Mouse (Mus musculus) adrenal gland, postnatal 10 days (tissue): ENCODE measurements around the gene Gm20695. TPM values are rescaled to one million over a fixed set of nuclear protein-coding genes. Genes with fewer than 3 reads are reported as not detected.

Source experiments
- DNase-seq: peaks from one replicate; pipeline ENCODE4 v3.0.0; 2021; ENCODE audit warnings: mixed read lengths
- microRNA-seq: library from miRNA; unstranded; fragments of <30 nt; microRNA quantifications from one replicate; pipeline ENCODE4 v1.2.0, GENCODE M21; 2021
- total RNA-seq, 2 experiments: library from RNA; stranded (reverse); gene quantifications; 2 replicates each; pipeline ENCODE4 v1.2.3; 2021

Gene Gm20695
- total RNA-seq, 2 experiments from 2014 or later = 1.1 to 1.2 TPM

DNA sequence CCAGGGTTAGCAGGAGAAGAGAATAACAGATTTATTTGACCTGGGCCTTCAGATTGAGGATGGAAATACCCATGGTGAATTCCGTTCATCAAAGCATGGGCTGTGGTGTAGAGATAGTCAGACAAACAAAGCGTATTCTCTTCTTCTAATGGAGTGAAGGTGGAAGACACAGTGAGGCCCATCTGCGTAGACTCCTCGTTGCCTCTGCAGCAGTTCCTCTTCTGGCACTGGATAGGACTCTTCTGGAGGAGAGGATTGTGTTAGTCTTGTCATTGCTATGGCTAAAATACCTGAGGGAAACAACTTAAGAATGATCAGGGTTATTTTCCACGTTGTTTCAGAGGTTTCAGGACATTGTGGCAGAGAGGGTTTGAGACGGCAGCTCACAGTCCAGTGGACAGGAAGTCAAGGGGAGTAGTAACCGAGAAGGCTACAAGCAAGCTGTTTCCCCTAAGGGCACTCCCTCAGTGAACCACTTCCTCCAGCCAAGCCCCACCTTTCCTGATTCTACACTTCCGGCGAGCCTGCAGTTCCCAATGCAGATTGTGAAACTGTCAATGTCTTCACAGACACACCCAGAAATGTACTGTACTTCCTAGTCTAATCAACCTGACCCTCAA, 10.8 kb downstream of the Gm20695 start:
- DNase-seq = peak; percentile 35

DNA sequence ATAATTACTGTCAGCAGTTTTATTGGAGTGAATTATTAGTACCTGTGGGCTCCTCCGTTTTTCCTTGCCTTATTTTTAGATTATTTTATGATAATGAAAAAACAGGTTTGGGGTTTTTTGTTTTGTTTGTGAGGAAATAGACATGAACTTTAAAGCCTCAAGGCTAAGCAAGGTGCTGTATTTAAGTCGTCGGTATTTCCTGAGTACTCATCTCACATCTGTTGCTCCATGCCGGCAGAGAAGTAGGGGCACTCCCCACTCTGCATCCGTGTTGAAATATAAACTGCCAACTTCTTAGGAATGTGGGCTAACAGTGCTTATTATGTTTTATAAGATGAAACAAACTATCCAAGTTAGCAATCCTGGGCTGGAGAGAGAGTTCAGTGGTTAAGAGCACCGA, 11.6 kb downstream of the Gm20695 start:
- no peak for DNase-seq

DNA sequence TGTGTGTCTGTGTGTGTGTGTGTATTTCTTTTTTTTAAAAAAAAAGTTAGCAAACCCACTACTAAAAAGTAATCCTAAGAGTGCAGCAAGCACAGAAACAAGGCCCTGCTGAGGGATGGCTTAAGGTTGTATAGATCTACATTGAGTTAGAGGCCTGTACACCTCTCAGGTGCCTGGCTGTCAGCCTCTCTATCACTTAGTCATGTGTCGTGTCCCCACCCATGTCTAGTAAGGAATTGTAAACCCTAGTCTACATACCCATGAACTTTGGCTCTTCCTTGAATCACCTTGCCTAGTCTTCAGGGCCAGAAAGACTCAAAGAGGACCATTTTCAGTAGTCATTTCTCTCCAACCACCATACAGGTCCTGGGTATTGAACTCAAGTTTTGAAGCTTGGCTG, 12.1 kb downstream of the Gm20695 start:
- no peak for DNase-seq

DNA sequence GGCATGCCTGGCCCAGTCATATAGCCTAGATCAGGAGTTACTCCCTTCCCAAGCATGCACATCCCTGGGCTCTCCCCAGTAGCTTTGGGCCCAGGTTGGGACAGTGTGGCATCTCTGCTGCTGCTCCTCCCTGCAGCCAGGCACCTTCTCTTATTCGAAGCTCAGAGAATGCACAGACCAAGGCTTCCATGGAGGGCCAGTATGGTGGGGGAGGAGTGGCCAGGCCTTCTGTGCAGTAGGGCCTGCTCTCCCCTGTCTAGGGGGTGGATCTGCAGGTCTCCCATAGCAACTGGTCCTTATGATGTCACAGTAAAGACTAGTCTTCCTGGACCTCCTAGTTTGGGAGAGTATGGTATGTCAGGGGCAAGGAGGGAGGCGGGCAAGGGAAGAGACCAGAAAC, 23.0 kb downstream of the Gm20695 start:
- peak; percentile 7 for DNase-seq

DNA sequence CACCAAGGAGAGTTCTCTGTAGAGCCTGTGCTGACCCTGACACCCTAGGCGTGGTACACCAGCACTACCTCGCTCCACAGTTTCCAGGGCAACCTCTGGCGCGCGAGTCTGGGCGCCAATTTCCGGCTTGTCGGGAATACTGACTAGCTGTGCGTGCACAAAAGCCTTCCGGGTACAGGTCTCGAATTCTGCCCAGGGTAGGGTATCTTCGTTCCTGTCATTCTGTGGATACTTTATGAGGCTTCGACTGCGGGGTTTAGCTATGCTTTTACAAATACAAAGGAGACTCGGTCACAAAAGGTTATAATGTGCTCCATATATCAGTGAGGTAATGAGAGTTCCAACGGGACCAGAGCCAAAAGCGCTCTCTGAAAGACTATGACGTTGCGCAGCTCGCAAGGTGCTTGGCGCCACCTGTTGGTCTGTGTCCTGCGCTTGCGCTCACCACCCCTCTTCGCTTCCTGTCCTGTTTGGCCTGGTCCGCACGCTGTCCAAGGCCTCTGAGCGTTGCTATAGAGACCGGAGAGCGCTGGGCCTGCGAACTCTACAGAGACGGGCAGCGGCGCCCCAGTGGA, 24.2 kb downstream of the Gm20695 start, which contains the start of the genes 1700037C18Rik and Cluap1:
Gene 1700037C18Rik (minus strand): TSS at position 153 of the 575 bp plus-strand sequence.
Gene Cluap1 (plus strand): TSS at position 265 of the 575 bp plus-strand sequence.
- peak; percentile 94 for DNase-seq

DNA sequence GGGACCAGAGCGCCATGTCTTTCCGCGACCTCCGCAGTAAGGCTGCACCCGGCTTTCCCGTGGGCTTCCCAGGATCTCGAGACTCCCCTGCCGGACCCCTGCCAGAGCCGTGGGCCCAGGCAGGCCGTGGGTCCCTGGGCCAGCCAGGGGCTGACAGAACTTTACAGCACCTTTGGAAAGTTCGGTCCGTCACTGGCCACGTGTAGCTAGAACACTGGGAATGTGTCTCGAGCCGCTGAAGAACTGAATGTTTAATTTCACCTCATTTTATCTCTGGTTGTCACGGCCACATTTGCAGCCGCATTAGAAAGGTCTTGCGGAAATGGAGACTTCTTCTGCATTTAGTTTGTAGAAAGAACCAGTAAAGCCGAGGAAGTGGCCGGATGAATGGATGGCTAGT, 24.7 kb downstream of the Gm20695 start:
- DNase-seq = no peak

DNA sequence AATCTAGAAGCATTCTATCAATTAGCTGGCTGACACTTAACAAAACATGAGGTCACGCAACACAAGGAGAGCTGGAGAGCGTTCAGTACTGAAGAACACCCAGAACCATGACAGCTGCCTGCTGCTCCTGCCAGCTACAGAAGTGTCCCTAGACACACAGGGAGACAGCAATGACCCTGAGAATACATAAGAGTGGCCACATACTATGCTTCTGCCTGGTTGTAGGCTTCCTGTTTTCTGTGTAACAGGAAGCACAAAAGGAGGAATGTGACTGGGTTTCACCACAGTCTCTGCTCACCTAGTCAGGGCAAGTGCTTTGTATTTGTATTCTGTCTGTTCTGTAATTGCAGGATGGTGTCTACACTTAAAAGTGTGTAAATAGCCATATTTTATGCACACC, 36.3 kb downstream of the Gm20695 start:
- DNase-seq = no peak

DNA sequence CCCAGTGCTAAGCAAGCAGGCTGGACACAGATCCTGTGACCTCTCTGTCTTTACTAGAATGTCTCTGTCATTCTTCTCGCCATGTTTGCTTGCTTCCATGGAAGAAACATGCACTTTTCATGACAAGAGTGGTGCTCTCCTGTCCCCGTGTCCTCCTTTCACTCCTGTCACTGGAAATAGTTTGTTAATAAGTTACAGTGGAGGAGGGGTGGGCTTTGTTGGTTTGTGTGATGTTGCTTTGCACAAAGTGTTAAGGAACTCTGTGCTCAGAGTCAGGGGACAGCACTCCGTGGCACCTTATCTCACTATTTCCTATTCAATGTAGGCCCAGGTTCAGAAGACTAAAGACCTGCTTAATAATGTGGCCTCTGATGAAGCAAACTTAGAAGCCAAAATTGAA, 39.1 kb downstream of the Gm20695 start:
- DNase-seq = no peak

DNA sequence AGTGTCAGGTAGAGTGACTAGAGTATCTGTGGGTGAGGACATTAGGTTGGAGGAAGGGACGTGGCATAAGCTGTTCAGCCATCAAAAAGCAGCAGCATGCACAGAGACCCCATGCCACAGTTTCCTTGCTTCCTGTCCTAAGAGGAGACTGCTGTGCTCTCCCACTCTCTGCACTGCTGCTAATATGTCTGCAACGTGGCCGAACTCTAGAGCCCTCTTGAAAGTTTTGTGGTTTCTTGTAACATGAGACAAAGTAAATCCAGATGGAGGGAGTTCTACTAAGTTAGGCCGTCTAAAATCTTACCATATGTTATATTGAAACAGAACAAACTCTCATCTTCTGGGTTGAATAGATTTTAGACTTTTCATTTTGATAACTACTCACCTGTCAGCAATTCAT, 39.5 kb downstream of the Gm20695 start:
- DNase-seq = no peak

DNA sequence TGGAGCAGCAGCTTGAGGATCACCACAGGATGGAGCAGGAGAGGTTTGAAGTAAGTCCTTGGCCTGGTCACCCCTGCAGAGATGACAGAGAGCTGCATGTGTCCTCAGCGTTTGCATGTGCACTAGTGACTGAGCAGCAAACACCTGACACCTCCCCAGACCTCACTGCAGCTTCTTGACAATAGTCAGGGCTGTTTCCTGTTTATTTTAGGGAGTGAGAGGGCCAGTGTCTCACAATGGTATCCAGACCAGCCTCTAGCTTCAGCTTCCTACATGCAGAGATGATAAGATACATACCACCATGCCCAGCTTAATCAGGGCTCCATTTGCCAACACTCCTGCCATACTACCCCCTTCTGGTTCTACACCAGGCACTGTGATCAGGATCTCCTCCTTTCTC, 44.1 kb downstream of the Gm20695 start:
- DNase-seq = no peak

DNA sequence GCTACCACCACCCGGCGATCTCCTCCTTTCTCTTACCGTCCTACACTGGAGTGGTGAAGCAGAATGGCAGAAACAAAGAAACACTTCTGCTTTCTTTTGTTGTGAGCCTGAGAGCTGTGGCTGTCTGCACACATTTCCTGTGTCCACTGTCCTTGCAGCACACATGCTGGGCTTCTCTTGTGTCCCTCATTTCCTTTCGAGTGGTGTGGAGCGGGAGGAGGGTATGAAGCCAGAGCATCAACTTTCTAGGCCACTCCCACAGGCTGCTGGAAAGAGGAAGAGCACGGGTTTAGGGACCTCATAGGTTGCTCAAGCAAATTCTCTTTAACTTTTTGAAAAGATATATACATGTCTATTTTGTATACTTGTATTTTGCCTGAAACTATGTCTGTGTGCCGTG, 44.7 kb downstream of the Gm20695 start:
- DNase-seq = no peak

DNA sequence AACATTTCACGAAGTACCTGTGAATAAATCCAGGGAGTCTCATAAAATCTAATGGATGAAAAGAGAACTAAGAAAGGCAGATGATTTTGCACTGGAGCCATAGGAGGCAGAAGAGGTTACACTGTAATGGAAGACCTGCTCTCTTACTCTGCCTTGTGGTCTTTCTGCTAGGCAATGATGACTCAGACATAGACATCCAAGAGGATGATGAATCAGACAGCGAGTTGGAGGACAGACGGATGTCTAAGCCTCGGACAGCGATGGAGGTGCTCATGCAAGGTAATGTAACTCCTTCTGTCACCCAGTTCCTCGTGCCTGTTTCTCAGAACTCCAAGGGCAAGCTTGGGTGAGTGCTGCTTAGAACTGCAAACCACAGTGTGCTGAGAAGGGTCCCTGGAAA, 49.1 kb downstream of the Gm20695 start:
- DNase-seq = no peak

DNA sequence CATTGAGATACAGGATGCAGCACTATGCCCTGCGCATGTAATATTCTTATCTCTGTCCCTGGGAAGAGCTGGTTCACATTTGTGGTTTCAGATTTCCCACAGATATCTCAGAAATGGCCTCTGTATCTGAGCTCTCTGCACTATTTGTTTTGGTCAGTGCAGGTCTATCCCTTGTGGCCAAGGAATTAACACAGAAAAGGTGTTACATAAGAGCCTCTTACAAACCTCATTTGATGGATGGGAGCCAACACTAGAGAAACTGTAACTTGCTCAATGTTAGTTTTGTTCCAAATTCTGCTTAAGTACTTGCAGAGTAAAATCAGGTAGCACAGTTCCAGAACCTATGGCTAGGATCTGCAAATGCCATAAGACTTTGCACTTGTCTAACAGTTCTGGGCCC, 49.6 kb downstream of the Gm20695 start:
- DNase-seq = no peak

DNA sequence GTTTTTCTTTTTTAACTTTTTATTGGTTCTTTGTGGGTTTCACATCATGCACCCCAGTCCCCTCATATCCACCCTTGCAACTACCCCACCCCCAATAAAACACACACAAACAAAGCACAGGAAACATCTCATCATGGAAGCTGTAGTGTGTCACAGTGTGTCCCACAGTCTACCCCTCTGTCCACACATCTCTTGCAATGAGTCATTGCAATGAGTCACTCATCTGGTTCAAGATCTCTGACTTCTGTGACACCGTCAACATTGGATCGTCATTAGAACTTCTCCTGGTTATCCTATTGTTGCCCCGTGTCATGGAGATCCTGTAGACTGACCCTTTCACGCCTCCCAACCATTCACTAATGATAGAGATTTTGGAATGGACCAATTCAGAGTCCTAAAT, 50.3 kb downstream of the Gm20695 start:
- no peak for DNase-seq

DNA sequence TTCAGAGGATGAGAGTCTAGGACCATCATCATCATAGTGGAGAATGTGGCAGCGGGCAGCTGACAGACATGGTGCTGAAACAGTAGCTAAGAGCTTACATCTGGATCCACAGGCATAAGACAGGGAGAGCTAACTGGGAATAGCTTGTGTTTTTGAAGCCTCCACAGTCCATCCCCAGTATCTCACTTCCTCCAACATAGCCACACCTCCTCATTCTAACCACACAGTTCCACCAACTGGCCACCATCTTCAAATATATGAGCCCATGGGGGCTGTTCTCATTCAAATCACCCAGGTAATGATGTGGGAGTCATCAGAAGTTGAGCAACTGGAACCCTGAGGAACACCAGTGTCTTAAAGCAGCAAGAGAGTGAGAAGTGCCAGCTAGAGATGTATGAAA, 66.7 kb downstream of the Gm20695 start:
- no peak for DNase-seq

DNA sequence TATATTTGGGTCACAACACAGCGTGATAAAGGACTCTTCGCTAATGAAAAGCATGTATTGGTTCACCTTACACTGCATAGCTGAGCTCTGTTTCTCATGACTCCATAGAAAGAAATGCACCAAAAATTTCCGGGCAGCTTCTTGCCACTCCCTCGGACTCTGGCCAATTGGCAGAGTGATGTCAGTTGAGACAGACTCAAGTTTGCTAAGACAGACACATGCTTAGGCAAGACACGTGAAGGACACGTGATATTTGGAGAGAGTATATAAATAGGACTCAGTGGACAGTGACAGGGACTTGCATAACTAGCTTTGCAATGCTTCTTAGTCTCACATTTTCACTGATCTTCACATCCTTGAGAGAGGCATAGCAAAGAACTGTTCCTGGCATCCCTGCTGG, 71.9 kb downstream of the Gm20695 start:
- peak; percentile 75 for DNase-seq

DNA sequence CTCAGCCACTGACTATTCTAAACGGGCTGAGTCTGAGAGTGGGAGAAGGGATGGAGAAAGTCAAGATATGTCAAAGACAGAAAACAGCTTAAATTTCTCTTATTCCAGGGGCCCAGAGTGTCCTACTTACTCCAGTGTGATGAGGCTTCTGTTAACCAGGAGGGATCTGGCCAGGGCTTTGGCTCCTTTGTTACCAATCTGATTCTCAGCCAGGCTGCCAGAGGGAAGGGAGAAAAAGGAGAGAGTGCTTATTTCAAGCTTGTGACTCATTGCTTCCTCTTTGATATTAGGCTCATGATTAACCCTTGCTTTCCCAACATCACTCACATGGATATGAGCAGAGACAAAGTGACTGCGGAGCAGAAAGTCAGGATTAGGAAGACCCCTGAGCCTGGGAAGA, 74.8 kb downstream of the Gm20695 start:
- DNase-seq = peak; percentile 34

DNA sequence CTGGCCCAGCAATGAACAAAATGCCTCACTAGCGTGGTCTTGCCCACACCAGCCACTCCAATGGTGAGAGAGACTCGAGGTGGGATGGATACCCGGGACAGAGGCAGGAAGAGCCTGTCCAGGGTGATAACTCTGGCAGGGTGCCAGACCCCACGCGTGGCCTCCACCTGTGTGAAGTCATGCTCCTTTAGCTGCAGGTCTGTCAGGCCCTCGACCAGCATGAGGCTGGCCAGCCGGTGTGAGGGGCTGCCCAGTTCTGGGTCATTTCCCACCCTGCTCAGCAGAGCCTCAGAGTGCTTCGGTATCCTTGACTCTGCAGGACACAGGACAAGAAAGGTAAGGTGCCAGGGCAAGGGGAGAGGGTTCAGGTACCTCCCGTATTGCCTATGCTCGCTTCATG, 80.5 kb downstream of the Gm20695 start:
- no peak for DNase-seq

DNA sequence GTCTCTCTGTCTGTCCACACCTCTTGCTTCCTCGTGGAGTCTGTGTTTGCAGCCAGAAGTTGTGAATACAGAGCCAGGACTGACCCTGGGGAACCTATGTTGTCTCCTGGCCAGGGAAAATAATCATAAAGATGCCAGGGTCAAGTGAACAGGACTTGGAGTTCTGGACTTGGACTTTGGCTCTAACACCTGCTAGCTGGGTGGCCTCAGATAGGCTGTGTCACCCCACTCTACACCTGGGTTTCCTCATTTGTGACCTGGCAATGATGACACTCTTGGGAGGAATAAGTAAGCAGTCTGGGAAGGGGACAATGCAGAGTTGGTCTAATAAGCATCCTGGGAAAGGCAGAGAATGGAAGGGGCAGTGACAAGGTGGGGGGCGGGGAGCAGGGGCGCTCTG, 81.1 kb downstream of the Gm20695 start:
- DNase-seq = peak; percentile 36

Small RNA genes within 50 kb of the gene (microRNA-seq; reads per million reads assigned to microRNA genes)
- gene Gm23493 = not detected

Other genes with a start within 250 kb of the Gm20695 start
- gene Mefv, start 166.6 kb upstream of the Gm20695 start, total RNA-seq = under 1 TPM; 0.15 TPM
- 10 to 100 TPM; 16.1 to 21.1 TPM for gene Zfp263, start 140.6 kb upstream of the Gm20695 start, total RNA-seq
- not detected for gene Olfr15, start 53.8 kb upstream of the Gm20695 start, total RNA-seq
- gene Zfp174, start 37.4 kb upstream of the Gm20695 start, total RNA-seq = 10 to 100 TPM in 1 of 2 experiments, 1 to 10 TPM in 1; 4.2 to 11.0 TPM
- gene Naa60, start 12.3 kb upstream of the Gm20695 start, total RNA-seq = 10 to 100 TPM; 71.5 to 79.4 TPM
- 10 to 100 TPM; 14.4 to 14.8 TPM for gene Zfp597, start 87 bp upstream of the Gm20695 start, total RNA-seq
- 1 to 10 TPM; 3.8 to 5.1 TPM for gene 1700037C18Rik, start 24.0 kb downstream of the Gm20695 start, total RNA-seq
- gene Cluap1, start 24.2 kb downstream of the Gm20695 start, total RNA-seq = 10 to 100 TPM; 15.0 to 21.8 TPM
- 1 to 10 TPM; 2.5 to 5.5 TPM for gene Nlrc3, start 92.0 kb downstream of the Gm20695 start, total RNA-seq
- gene Slx4, start 119.1 kb downstream of the Gm20695 start, total RNA-seq = 10 to 100 TPM; 19.8 to 21.3 TPM
- gene Dnase1, start 152.3 kb downstream of the Gm20695 start, total RNA-seq = not detected
- 100 to 1,000 TPM; 189 to 198 TPM for gene Trap1, start 193.2 kb downstream of the Gm20695 start, total RNA-seq